Mouse (Mus musculus): Measurements from ENCODE around the gene Agap1. TPM values are rescaled to one million over a fixed set of nuclear protein-coding genes. Genes with fewer than 3 reads are reported as not detected.

Agap1 gene
- total RNA-seq, 2 experiments from 2014 or later, result 49.2 to 71.7 TPM

- peak; percentile 17 for DNase-seq
Observed at GRCm38 (mm10) chr1:89457126-89458031, 2.8 kb downstream of the Agap1 start.

GRCm38 (mm10) chr1:89461881-89462280 is 7.3 kb downstream of the Agap1 start:
- DNase-seq, result peak in 1 of 2 experiments; percentile 22

- peak; percentile 74 to 78 for DNase-seq
Observed at GRCm38 (mm10) chr1:89463138-89463537, 8.5 kb downstream of the Agap1 start.

- DNase-seq, result no peak
Observed at GRCm38 (mm10) chr1:89465417-89466002, 10.9 kb downstream of the Agap1 start.

GRCm38 (mm10) chr1:89467321-89468069 is 12.9 kb downstream of the Agap1 start:
- peak; percentile 57 to 67 for DNase-seq

GRCm38 (mm10) chr1:89468141-89468540 is 13.5 kb downstream of the Agap1 start:
- DNase-seq, result peak in 1 of 2 experiments; percentile 29

- DNase-seq, result no peak
Observed at GRCm38 (mm10) chr1:89471430-89471829, 16.8 kb downstream of the Agap1 start.

GRCm38 (mm10) chr1:89471891-89472290 is 17.3 kb downstream of the Agap1 start:
- DNase-seq, result peak in 1 of 2 experiments; percentile 14

- DNase-seq, result no peak
Observed at GRCm38 (mm10) chr1:89473946-89474345, 19.3 kb downstream of the Agap1 start.

GRCm38 (mm10) chr1:89474853-89475252 is 20.2 kb downstream of the Agap1 start:
- no peak for DNase-seq

GRCm38 (mm10) chr1:89477033-89477432 is 22.4 kb downstream of the Agap1 start:
- no peak for DNase-seq

GRCm38 (mm10) chr1:89478571-89479460 is 24.2 kb downstream of the Agap1 start:
- no peak for DNase-seq

- no peak for DNase-seq
Observed at GRCm38 (mm10) chr1:89481154-89481553, 26.5 kb downstream of the Agap1 start.

- no peak for DNase-seq
Observed at GRCm38 (mm10) chr1:89482812-89483211, 28.2 kb downstream of the Agap1 start.

GRCm38 (mm10) chr1:89486891-89487290 is 32.3 kb downstream of the Agap1 start:
- no peak for DNase-seq

GRCm38 (mm10) chr1:89489111-89489971 is 34.7 kb downstream of the Agap1 start:
- DNase-seq, result no peak

GRCm38 (mm10) chr1:89493177-89493576 is 38.6 kb downstream of the Agap1 start:
- no peak for DNase-seq

- DNase-seq, result no peak
Observed at GRCm38 (mm10) chr1:89494816-89495215, 40.2 kb downstream of the Agap1 start.

- DNase-seq, result no peak
Observed at GRCm38 (mm10) chr1:89496204-89496603, 41.6 kb downstream of the Agap1 start.

GRCm38 (mm10) chr1:89500925-89501324 is 46.3 kb downstream of the Agap1 start:
- DNase-seq, result no peak

- DNase-seq, result no peak
Observed at GRCm38 (mm10) chr1:89501346-89501745, 46.7 kb downstream of the Agap1 start.

All from adrenal gland, postnatal 36 days (tissue).